Mouse (Mus musculus) spleen, adult 2 months (tissue): ENCODE results near the gene Ccdc63.

ENCODE experiments used
- CTCF ChIP-seq: fragments of 200-500 bp; IDR thresholded peaks from 2 replicates; pipeline ENCODE4 v1.5.1; 2011; ENCODE audit warnings: mild to moderate bottlenecking, inconsistent platforms; ENCODE audit not compliant: insufficient read depth, insufficient read length, insufficient replicate concordance; ENCODE audit errors: extremely low read depth
- POLR2A ChIP-seq: fragments of 200-500 bp; IDR thresholded peaks from 2 replicates; pipeline ENCODE4 v1.6.1; 2011; ENCODE audit warnings: low read depth, low read length, inconsistent platforms

DNA sequence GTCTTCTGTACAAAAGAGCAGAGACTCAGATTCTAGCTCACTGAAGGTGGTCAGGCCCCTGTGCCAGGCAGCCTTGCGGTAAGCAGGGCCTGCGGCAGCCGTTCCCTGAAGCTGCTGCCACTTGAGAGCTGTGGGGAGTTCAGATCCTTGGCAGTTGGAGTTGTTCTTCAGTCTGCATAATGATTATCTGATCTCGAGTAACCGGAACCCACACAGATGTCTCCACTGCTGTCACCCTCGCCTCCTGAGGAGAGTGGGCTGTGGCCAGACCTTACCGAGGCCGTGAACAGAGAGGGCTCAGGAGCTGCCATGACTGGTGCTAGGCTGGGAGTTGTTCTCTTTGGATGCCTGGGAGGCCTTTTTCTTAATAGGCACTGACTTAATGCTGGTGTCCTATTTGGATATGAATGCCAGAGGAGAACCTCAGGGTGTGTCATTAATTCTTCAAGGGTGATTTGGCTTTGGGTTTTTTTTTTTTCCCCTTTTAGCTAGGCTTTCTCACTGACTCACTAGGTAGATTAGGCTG lies 26.1 kb upstream of the Ccdc63 start:
- TF ChIP-seq CTCF, result no peak
- TF ChIP-seq POLR2A, result no peak
